Mouse (Mus musculus): ENCODE results near the gene Clec11a. TPM values are rescaled to one million over a fixed set of nuclear protein-coding genes. Genes with fewer than 3 reads are reported as not detected.

Gene Clec11a
- polyA plus RNA-seq, 1 experiment: 0.87 TPM

DNA sequence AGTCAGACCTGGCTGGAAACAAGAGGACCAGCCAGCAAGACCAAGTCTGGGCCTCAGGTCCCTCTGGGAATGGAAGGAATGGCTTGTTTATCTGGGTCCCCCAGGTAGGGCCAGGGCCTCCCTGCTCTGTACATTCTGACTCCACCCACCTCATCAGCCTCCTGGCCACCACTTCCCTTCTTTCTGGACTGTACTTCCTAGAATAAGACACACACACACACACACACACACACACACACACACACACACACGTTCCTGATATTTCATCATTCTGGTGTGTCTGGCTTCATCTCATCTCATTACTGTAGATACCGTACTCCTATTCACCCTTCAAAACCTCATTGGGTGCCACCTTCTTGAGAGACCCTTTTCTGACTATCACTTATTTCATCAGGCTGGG is 37.3 kb downstream of the Clec11a start:
- H3K27me3 ChIP-seq (ENCODE audit: control insufficient read depth, insufficient read depth, low read length, poor library complexity, severe bottlenecking): no peaks in the 10 kb centered on the region

GRCm38 (mm10) chr7:44268117-44268516 is 38.6 kb downstream of the Clec11a start:
- TF ChIP-seq POLR2A (IDR thresholded peaks at IDR 0.05; ENCODE audit: insufficient read depth, low read length) (no peak), CTCF (IDR thresholded peaks at IDR 0.05; ENCODE audit: low read depth, low read length) (no peak), EP300 (IDR thresholded peaks at IDR 0.05; ENCODE audit: insufficient read depth, low read depth, low read length) (no peak)
- Histone ChIP-seq H3K9ac (ENCODE audit: low read depth, poor library complexity, severe bottlenecking) (no peak overlapping the region), H3K27me3 (ENCODE audit: control insufficient read depth, insufficient read depth, low read length, poor library complexity, severe bottlenecking) (no peaks in the 10 kb centered on the region), H3K36me3 (ENCODE audit: control insufficient read depth, insufficient read depth, low read length, poor library complexity, severe bottlenecking) (no peaks in the 10 kb centered on the region), H3K4me1 (ENCODE audit: control insufficient read depth, insufficient read depth, low read length) (no peaks in the 10 kb centered on the region), H3K4me3 (ENCODE audit: low read depth, low read length) (no peak overlapping the region), H3K9me3 (replicated peaks; ENCODE audit: control insufficient read depth, insufficient read depth, low read length, poor library complexity, severe bottlenecking) (no peaks in the 10 kb centered on the region), H3K27ac (ENCODE audit: insufficient read depth, low read length) (no peak overlapping the region)

More for the DNA sequence above, 37.3 kb downstream of the Clec11a start:
- TF ChIP-seq EP300 (IDR thresholded peaks at IDR 0.05; ENCODE audit: insufficient read depth, low read depth, low read length) (no peak), POLR2A (IDR thresholded peaks at IDR 0.05; ENCODE audit: insufficient read depth, low read length) (no peak), CTCF (IDR thresholded peaks at IDR 0.05; ENCODE audit: low read depth, low read length) (no peak)
- H3K4me3 ChIP-seq (ENCODE audit: low read depth, low read length): no peak overlapping the region
- H3K4me1 ChIP-seq (ENCODE audit: control insufficient read depth, insufficient read depth, low read length): peaks cover 2% of the 10 kb centered on the region
- H3K36me3 ChIP-seq (ENCODE audit: control insufficient read depth, insufficient read depth, low read length, poor library complexity, severe bottlenecking): no peaks in the 10 kb centered on the region
- no peaks in the 10 kb centered on the region for H3K9me3 ChIP-seq (replicated peaks; ENCODE audit: control insufficient read depth, insufficient read depth, low read length, poor library complexity, severe bottlenecking)
- H3K9ac ChIP-seq (ENCODE audit: low read depth, poor library complexity, severe bottlenecking): no peak overlapping the region
- no peak overlapping the region for H3K27ac ChIP-seq (ENCODE audit: insufficient read depth, low read length)

GRCm38 (mm10) chr7:44262791-44263643 is 43.7 kb downstream of the Clec11a start:
- no peaks in the 10 kb centered on the region for H3K36me3 ChIP-seq (ENCODE audit: control insufficient read depth, insufficient read depth, low read length, poor library complexity, severe bottlenecking)
- no peaks in the 10 kb centered on the region for H3K27me3 ChIP-seq (ENCODE audit: control insufficient read depth, insufficient read depth, low read length, poor library complexity, severe bottlenecking)
- no peak for TF ChIP-seq POLR2A (IDR thresholded peaks at IDR 0.05; ENCODE audit: insufficient read depth, low read length)
- TF ChIP-seq CTCF (IDR thresholded peaks at IDR 0.05; ENCODE audit: low read depth, low read length): peak; percentile 95
- TF ChIP-seq EP300 (IDR thresholded peaks at IDR 0.05; ENCODE audit: insufficient read depth, low read depth, low read length): no peak
- peak overlapping the region; percentile 42 for H3K4me3 ChIP-seq (ENCODE audit: low read depth, low read length)
- no peak overlapping the region for H3K27ac ChIP-seq (ENCODE audit: insufficient read depth, low read length)
- H3K9ac ChIP-seq (ENCODE audit: low read depth, poor library complexity, severe bottlenecking): peak overlapping the region; percentile 20; the same call in 1 of the 2 replicates
- H3K4me1 ChIP-seq (ENCODE audit: control insufficient read depth, insufficient read depth, low read length): no peaks in the 10 kb centered on the region
- no peaks in the 10 kb centered on the region for H3K9me3 ChIP-seq (replicated peaks; ENCODE audit: control insufficient read depth, insufficient read depth, low read length, poor library complexity, severe bottlenecking)

- Histone ChIP-seq H3K9ac (ENCODE audit: low read depth, poor library complexity, severe bottlenecking) (no peak within 1 kb of the TSS), H3K4me1 (ENCODE audit: control insufficient read depth, insufficient read depth, low read length) (no peaks in the 10 kb centered on the region), H3K27ac (ENCODE audit: insufficient read depth, low read length) (no peak within 1 kb of the TSS)
Measured at GRCm38 (mm10) chr7:44261147-44261546, 45.6 kb downstream of the Clec11a start, which contains the start of gene Gm15517. Gene Gm15517 (plus strand): TSS chr7:44261447.

DNA sequence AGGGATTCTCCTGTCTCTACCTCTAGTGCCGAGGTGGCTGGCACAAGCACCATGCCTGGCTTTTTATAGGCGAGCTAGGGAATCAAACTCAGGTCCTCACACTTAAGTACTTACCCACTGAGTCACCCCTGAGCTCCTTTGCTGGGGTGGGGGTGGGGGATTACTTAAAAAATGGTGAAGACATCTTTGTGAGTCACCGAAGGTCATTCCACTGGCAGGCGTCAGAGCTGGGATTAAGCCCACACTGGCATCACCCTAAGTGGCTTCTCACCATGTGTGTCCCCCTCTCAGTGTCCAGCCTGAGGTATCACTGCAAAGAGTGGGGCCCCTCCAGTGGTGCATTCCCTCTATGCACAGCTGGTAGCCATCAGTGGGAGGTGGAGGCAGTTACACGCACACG is 46.3 kb downstream of the Clec11a start:
- H3K9me3 ChIP-seq (replicated peaks; ENCODE audit: control insufficient read depth, insufficient read depth, low read length, poor library complexity, severe bottlenecking): no peaks in the 10 kb centered on the region
- no peaks in the 10 kb centered on the region for H3K36me3 ChIP-seq (ENCODE audit: control insufficient read depth, insufficient read depth, low read length, poor library complexity, severe bottlenecking)
- H3K4me1 ChIP-seq (ENCODE audit: control insufficient read depth, insufficient read depth, low read length): no peaks in the 10 kb centered on the region
- H3K9ac ChIP-seq (ENCODE audit: low read depth, poor library complexity, severe bottlenecking): no peak overlapping the region
- H3K27me3 ChIP-seq (ENCODE audit: control insufficient read depth, insufficient read depth, low read length, poor library complexity, severe bottlenecking): no peaks in the 10 kb centered on the region
- H3K4me3 ChIP-seq (ENCODE audit: low read depth, low read length): no peak overlapping the region
- H3K27ac ChIP-seq (ENCODE audit: insufficient read depth, low read length): no peak overlapping the region
- TF ChIP-seq EP300 (IDR thresholded peaks at IDR 0.05; ENCODE audit: insufficient read depth, low read depth, low read length): no peak
- no peak for TF ChIP-seq CTCF (IDR thresholded peaks at IDR 0.05; ENCODE audit: low read depth, low read length)
- no peak for TF ChIP-seq POLR2A (IDR thresholded peaks at IDR 0.05; ENCODE audit: insufficient read depth, low read length)

More at GRCm38 (mm10) chr7:44261147-44261546, 45.6 kb downstream of the Clec11a start, which contains the start of gene Gm15517:
- no peaks in the 10 kb centered on the region for H3K36me3 ChIP-seq (ENCODE audit: control insufficient read depth, insufficient read depth, low read length, poor library complexity, severe bottlenecking)
- no peaks in the 10 kb centered on the region for H3K27me3 ChIP-seq (ENCODE audit: control insufficient read depth, insufficient read depth, low read length, poor library complexity, severe bottlenecking)
- TF ChIP-seq EP300 (IDR thresholded peaks at IDR 0.05; ENCODE audit: insufficient read depth, low read depth, low read length): no peak
- TF ChIP-seq CTCF (IDR thresholded peaks at IDR 0.05; ENCODE audit: low read depth, low read length): no peak
- TF ChIP-seq POLR2A (IDR thresholded peaks at IDR 0.05; ENCODE audit: insufficient read depth, low read length): no peak
- no peaks in the 10 kb centered on the region for H3K9me3 ChIP-seq (replicated peaks; ENCODE audit: control insufficient read depth, insufficient read depth, low read length, poor library complexity, severe bottlenecking)
- no peak within 1 kb of the TSS for H3K4me3 ChIP-seq (ENCODE audit: low read depth, low read length)

GRCm38 (mm10) chr7:44257278-44257677 is 49.4 kb downstream of the Clec11a start, which contains the start of gene Acp4:
Gene Acp4 (minus strand): TSS chr7:44257378.
- H3K9ac ChIP-seq (ENCODE audit: low read depth, poor library complexity, severe bottlenecking): no peak within 1 kb of the TSS
- no peak within 1 kb of the TSS for H3K27ac ChIP-seq (ENCODE audit: insufficient read depth, low read length)
- peaks cover 1% of the 10 kb centered on the region; the same call in 1 of the 2 replicates for H3K36me3 ChIP-seq (ENCODE audit: control insufficient read depth, insufficient read depth, low read length, poor library complexity, severe bottlenecking)
- H3K9me3 ChIP-seq (replicated peaks; ENCODE audit: control insufficient read depth, insufficient read depth, low read length, poor library complexity, severe bottlenecking): no peaks in the 10 kb centered on the region
- TF ChIP-seq EP300 (IDR thresholded peaks at IDR 0.05; ENCODE audit: insufficient read depth, low read depth, low read length) (no peak), CTCF (IDR thresholded peaks at IDR 0.05; ENCODE audit: low read depth, low read length) (no peak), POLR2A (IDR thresholded peaks at IDR 0.05; ENCODE audit: insufficient read depth, low read length) (no peak)
- no peak within 1 kb of the TSS for H3K4me3 ChIP-seq (ENCODE audit: low read depth, low read length)
- H3K27me3 ChIP-seq (ENCODE audit: control insufficient read depth, insufficient read depth, low read length, poor library complexity, severe bottlenecking): no peaks in the 10 kb centered on the region
- no peaks in the 10 kb centered on the region for H3K4me1 ChIP-seq (ENCODE audit: control insufficient read depth, insufficient read depth, low read length)

Data from ES-Bruce4 (cell line).